Mouse (Mus musculus) midbrain, postnatal 0 days (tissue): ENCODE measurements around the gene Rpl10-ps3. TPM values are rescaled to one million over a fixed set of nuclear protein-coding genes. Genes with fewer than 3 reads are reported as not detected.

Experiments used
- ATAC-seq: fragments of 200-750 bp; cut with Nextera tagmentation; 2 replicates; pipeline ENCODE4 v1.8.0; 2017; ENCODE audit warnings: moderate number of reproducible peaks, mild to moderate bottlenecking, moderate TSS enrichment, moderate library complexity; ENCODE audit not compliant: low FRiP score
- DNase-seq: peaks from one replicate; pipeline ENCODE4 v3.0.0-alpha.2; 2015; ENCODE audit warnings: low spot score
- H3K27ac ChIP-seq: fragments of 300-500 bp; sonication (generic); 2 replicates; pipeline ENCODE4 v1.5.1; 2014; ENCODE audit warnings: low read depth, mild to moderate bottlenecking, low read length, mixed read lengths
- H3K27me3 ChIP-seq: fragments of 300-500 bp; sonication (generic); 2 replicates; pipeline ENCODE4 v1.6.1; 2014; ENCODE audit warnings: low read length, control low read depth, mixed read lengths; ENCODE audit not compliant: insufficient read depth
- H3K36me3 ChIP-seq: fragments of 300-500 bp; sonication (generic); 2 replicates; pipeline ENCODE4 v1.6.1; 2014; ENCODE audit warnings: low read length, control low read depth, mixed read lengths; ENCODE audit not compliant: insufficient read depth
- H3K4me1 ChIP-seq: fragments of 300-500 bp; sonication (generic); 2 replicates; pipeline ENCODE4 v1.6.1; 2014; ENCODE audit warnings: mild to moderate bottlenecking, control low read depth, antibody characterized with exemption, low read length, mixed read lengths; ENCODE audit not compliant: insufficient read depth
- H3K4me2 ChIP-seq: fragments of 300-500 bp; sonication (generic); 2 replicates; pipeline ENCODE4 v1.6.1; 2014; ENCODE audit warnings: low read depth, mild to moderate bottlenecking, low read length, mixed read lengths; ENCODE audit not compliant: poor library complexity, severe bottlenecking
- H3K4me3 ChIP-seq: fragments of 300-500 bp; sonication (generic); 2 replicates; pipeline ENCODE4 v1.5.1; 2014; ENCODE audit warnings: low read depth, mild to moderate bottlenecking, low read length, moderate library complexity
- H3K9ac ChIP-seq: fragments of 300-500 bp; sonication (generic); replicated peaks from 2 replicates; pipeline ENCODE4 v1.6.1; 2014; ENCODE audit warnings: mild to moderate bottlenecking, low read length, moderate library complexity, mixed read lengths; ENCODE audit not compliant: poor library complexity, severe bottlenecking
- H3K9me3 ChIP-seq: fragments of 300-500 bp; sonication (generic); 2 replicates; pipeline ENCODE4 v1.6.1; 2016; ENCODE audit warnings: low read length, control low read depth
- CTCF ChIP-seq: IDR thresholded peaks from 2 replicates; pipeline ENCODE4 v1.5.1; 2016; ENCODE audit warnings: antibody characterized with exemption, mild to moderate bottlenecking
- WGBS: fragments of 180-500 bp; shearing (Covaris S2); extraction: QIAGEN DNeasy Blood & Tissue Kit; methylation state at CpG from one replicate; pipeline ENCODE4 v1.1.7; 2014; 5-methylcytosine and 5-hydroxymethylcytosine counted together
- polyA plus RNA-seq: library from polyadenylated mRNA; unstranded; fragments of >200 nt; fragmentation: Nextera tagmentation; extraction: Ambion mirVana; gene quantifications from 2 replicates; pipeline ENCODE4 v1.2.1, GENCODE M21; 2015
- total RNA-seq: library from RNA; depleted of rRNA; stranded (reverse); fragments of >200 nt; gene quantifications from 2 replicates; pipeline ENCODE4 v1.2.3, GENCODE M21; 2014; rRNA removed

Gene Rpl10-ps3
- total and polyA plus RNA-seq, 2 experiments from 2014 or later: 88.1 to 111 TPM

DNA sequence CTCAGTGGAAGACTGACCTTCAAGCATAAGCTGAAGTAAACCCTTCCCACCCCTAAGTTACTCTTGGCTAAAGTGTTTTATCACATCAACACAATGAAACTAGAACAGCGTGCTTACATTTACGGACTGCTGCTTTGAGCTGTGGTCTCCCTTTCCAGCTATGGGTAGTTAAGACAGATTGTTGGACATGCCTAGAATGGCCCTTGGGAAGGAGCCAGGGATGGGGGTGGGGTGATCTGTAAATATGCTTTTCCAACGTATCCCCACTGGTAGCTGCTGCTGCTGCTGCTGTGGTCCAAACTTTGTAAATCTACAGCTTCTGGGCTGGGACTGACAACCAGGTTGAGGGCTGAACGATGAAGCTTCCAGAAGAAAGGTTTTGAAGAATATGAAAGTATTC lies 40.8 kb downstream of the Rpl10-ps3 start:
- WGBS: 80% methylated on average over 4 of the region's 4 CpGs
- H3K9ac ChIP-seq: no peak overlapping the region
- no peak for TF ChIP-seq CTCF
- no peak overlapping the region for H3K4me2 ChIP-seq
- H3K9me3 ChIP-seq: no peaks in the 10 kb centered on the region
- H3K4me3 ChIP-seq: no peak overlapping the region
- no peaks in the 10 kb centered on the region for H3K36me3 ChIP-seq
- DNase-seq (no peak), ATAC-seq (no peak)
- H3K27me3 ChIP-seq: no peaks in the 10 kb centered on the region
- no peak overlapping the region for H3K27ac ChIP-seq
- H3K4me1 ChIP-seq: peaks cover 18% of the 10 kb centered on the region; the same call in 1 of the 2 replicates

DNA sequence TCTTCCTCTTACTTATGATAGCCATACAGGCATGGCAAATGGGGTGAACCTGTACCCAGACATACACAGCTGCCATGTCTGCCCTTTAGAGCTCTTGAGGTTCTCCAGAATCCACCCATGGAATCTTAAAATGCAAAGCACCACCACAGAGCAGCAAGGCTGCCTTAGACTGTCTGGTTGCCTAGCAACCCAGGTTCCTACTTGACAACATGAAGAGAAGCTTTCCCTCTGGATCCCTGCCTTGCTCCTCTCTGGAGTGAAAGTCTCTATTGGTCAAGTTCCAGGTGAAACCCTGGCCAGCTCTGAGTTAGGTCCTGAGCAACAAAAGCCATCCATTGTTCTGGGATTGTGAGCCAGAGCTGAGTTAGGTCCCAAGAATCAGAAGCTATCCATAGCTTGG lies 43.0 kb downstream of the Rpl10-ps3 start:
- Histone ChIP-seq H3K4me1 (peaks cover 17% of the 10 kb centered on the region; the same call in 1 of the 2 replicates), H3K27ac (peak overlapping the region; percentile 52), H3K36me3 (no peaks in the 10 kb centered on the region), H3K4me3 (no peak overlapping the region), H3K9ac (no peak overlapping the region), H3K27me3 (no peaks in the 10 kb centered on the region), H3K9me3 (no peaks in the 10 kb centered on the region), H3K4me2 (no peak overlapping the region)
- peak; percentile 72; the same call in 1 of the 2 replicates for ATAC-seq
- TF ChIP-seq CTCF: no peak
- peak; percentile 89 for DNase-seq

DNA sequence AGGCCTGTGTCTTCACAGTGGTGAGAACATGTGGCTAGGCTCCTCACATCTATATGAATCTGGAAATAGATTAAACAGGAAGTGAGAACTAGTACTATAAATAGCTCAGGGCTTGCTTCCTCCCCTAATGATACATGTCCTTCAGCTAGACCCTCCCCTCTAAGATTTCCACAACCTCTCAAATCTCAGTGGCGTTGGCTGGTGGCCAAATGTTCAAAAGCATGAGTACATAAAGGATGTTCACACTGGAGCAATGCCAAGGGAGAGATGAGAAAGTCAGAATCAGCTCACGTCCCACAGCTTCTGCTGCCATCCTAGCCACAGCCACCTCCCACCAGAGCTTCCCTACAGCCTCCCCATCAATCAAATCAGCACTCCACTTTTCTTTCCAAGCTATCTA lies 46.4 kb downstream of the Rpl10-ps3 start:
- Histone ChIP-seq H3K27ac (no peak overlapping the region), H3K9ac (no peak overlapping the region), H3K4me3 (no peak overlapping the region), H3K27me3 (no peaks in the 10 kb centered on the region), H3K4me2 (no peak overlapping the region), H3K4me1 (peaks cover 5% of the 10 kb centered on the region; the same call in 1 of the 2 replicates), H3K9me3 (no peaks in the 10 kb centered on the region), H3K36me3 (no peaks in the 10 kb centered on the region)
- ATAC-seq: no peak
- TF ChIP-seq CTCF: no peak
- 61% methylated on average over 2 of the region's 2 CpGs for WGBS
- DNase-seq: no peak

Other genes starting within 250 kb of the Rpl10-ps3 start
- gene Plet1, start 149.6 kb upstream of the Rpl10-ps3 start, total RNA-seq: 0.33 TPM in 1 of 2 replicates, not detected in the other
- gene Plet1, start 149.6 kb upstream of the Rpl10-ps3 start, polyA plus RNA-seq: 0.52 and 0.80 TPM in 2 replicates
- 76.6 and 82.3 TPM in 2 replicates for gene Pts, start 183.8 kb upstream of the Rpl10-ps3 start, total RNA-seq
- gene Pts, start 183.8 kb upstream of the Rpl10-ps3 start, polyA plus RNA-seq: 116 and 119 TPM in 2 replicates
- gene Il18, start 209.9 kb upstream of the Rpl10-ps3 start, total RNA-seq: 18.2 and 20.5 TPM in 2 replicates
- gene Il18, start 209.9 kb upstream of the Rpl10-ps3 start, polyA plus RNA-seq: 35.0 and 37.8 TPM in 2 replicates
- 0.14 and 0.49 TPM in 2 replicates for gene Bco2, start 210.2 kb upstream of the Rpl10-ps3 start, total RNA-seq
- gene Bco2, start 210.2 kb upstream of the Rpl10-ps3 start, polyA plus RNA-seq: 0.42 and 0.48 TPM in 2 replicates
- not detected in 2 replicates for gene Tex12, start 216.4 kb upstream of the Rpl10-ps3 start, total RNA-seq
- gene Tex12, start 216.4 kb upstream of the Rpl10-ps3 start, polyA plus RNA-seq: not detected in 2 replicates